Mouse (Mus musculus) forebrain, embryonic 15.5 days (tissue): ENCODE results near the gene St6galnac3. TPM values are rescaled to one million over a fixed set of nuclear protein-coding genes. Genes with fewer than 3 reads are reported as not detected.
"Not testable (repeated sequence)": the region's sequence is repeated elsewhere in the genome, so short reads cannot be mapped to it uniquely, and the experiment has no call there.

Source experiments
- ATAC-seq: fragments of 200-750 bp; cut with Nextera tagmentation; replicated peaks from 2 replicates; pipeline ENCODE4 v1.8.0; 2017; ENCODE audit warnings: mild to moderate bottlenecking, moderate TSS enrichment, moderate library complexity
- H3K27ac ChIP-seq: fragments of 300-500 bp; sonication (generic); replicated peaks from 2 replicates; pipeline ENCODE4 v1.5.1; 2015; ENCODE audit warnings: mild to moderate bottlenecking, inconsistent platforms
- H3K27me3 ChIP-seq: fragments of 300-500 bp; sonication (generic); 2 replicates; pipeline ENCODE4 v1.6.1; 2015; ENCODE audit warnings: inconsistent platforms
- H3K36me3 ChIP-seq: fragments of 300-500 bp; sonication (generic); 2 replicates; pipeline ENCODE4 v1.6.1; 2015; ENCODE audit warnings: mild to moderate bottlenecking, inconsistent platforms
- H3K4me1 ChIP-seq: fragments of 300-500 bp; sonication (generic); 2 replicates; pipeline ENCODE4 v1.6.1; 2015; ENCODE audit warnings: inconsistent platforms
- H3K4me2 ChIP-seq: fragments of 300-500 bp; sonication (generic); replicated peaks from 2 replicates; pipeline ENCODE4 v1.6.1; 2015; ENCODE audit warnings: mild to moderate bottlenecking, inconsistent platforms
- H3K4me3 ChIP-seq: fragments of 300-500 bp; sonication (generic); 2 replicates; pipeline ENCODE4 v1.5.1; 2015; ENCODE audit warnings: mild to moderate bottlenecking, inconsistent platforms
- H3K9ac ChIP-seq: fragments of 300-500 bp; sonication (generic); replicated peaks from 2 replicates; pipeline ENCODE4 v1.6.1; 2015; ENCODE audit warnings: mild to moderate bottlenecking, inconsistent platforms
- H3K9me3 ChIP-seq: fragments of 300-500 bp; sonication (generic); 2 replicates; pipeline ENCODE4 v1.6.1; 2016; ENCODE audit warnings: inconsistent platforms
- WGBS: fragments of 180-500 bp; shearing (Covaris S2); methylation state at CpG from one replicate; pipeline ENCODE4 v1.1.7; 2015; ENCODE audit warnings: mixed read lengths; 5-methylcytosine and 5-hydroxymethylcytosine counted together
- polyA plus RNA-seq: library from polyadenylated mRNA; unstranded; fragments of >200 nt; fragmentation: Nextera tagmentation; extraction: Ambion mirVana; gene quantifications from 2 replicates; pipeline ENCODE4 v1.2.1, GENCODE M21; 2015

St6galnac3 gene
- polyA plus RNA-seq: 24.4 and 24.5 TPM in 2 replicates

DNA sequence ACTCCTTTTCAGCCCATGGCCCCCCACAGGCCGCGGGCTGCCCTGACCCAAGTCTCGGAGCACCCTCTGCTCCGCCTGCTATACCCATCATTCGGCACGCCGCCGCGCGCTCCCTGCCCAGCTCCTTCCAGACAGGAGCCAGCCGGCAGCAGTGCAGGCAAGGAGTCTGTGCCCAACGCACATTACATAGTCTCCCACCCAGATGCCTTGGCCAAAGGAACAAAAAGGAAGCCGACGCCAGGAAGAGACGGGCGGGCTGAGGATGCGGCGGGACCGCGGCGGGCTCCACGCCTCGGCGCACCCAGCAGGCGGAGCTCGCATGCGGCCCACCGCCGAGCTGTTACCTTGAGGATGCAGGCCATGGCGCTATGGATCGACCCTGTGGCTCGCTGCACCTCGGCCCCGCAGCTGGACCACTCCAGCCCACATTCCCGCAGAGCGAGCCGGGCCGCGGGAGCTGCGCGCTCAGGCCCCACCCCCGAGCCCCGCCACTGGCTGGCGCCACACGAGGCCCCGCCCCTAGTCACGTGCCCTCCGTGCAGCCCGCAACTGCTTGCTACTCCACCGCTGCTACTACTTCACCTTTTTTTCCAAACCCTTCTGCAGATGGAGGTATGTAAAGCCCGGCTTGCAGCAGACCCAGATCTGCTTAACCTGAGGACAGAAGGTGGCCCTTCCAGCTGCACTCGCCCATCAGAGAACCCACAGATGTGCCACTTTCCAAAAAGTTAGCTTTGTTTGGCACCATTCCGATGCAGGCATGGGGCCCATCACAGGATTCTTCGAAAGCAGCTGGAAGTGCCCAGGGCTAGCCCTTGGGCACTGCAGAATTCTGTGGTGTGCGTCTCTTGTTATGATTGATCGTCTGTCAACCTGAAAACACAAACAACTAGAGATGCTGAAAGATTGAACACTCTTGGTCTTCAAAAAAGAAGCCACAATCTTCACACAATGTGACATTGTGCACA is at the start of gene St6galnac3:
Gene St6galnac3 (minus strand): TSS at position 474 of the 968 bp plus-strand sequence.
- H3K9ac ChIP-seq: peak within 1 kb of the TSS; percentile 68
- H3K4me2 ChIP-seq: peak within 1 kb of the TSS; percentile 90
- H3K27ac ChIP-seq: peak within 1 kb of the TSS; percentile 72
- peak within 1 kb of the TSS; percentile 56 for H3K4me3 ChIP-seq
- WGBS: 2% methylated on average over 56 of the region's 56 CpGs
- H3K36me3 ChIP-seq: no peaks in the 10 kb centered on the region
- H3K9me3 ChIP-seq: no peaks in the 10 kb centered on the region
- H3K4me1 ChIP-seq: peaks cover 19% of the 10 kb centered on the region
- no peaks in the 10 kb centered on the region for H3K27me3 ChIP-seq
- peak; percentile 99 for ATAC-seq

GRCm38 (mm10) chr3:153774568-153774967 is 49.6 kb upstream of the St6galnac3 start:
- Histone ChIP-seq H3K27me3 (no peaks in the 10 kb centered on the region), H3K9me3 (no peaks in the 10 kb centered on the region), H3K4me2 (no peak overlapping the region), H3K4me3 (no peak overlapping the region), H3K27ac (no peak overlapping the region), H3K4me1 (no peaks in the 10 kb centered on the region), H3K36me3 (no peaks in the 10 kb centered on the region), H3K9ac (no peak overlapping the region)
- no peak for ATAC-seq
- 86% methylated on average over 3 of the region's 3 CpGs for WGBS

- Histone ChIP-seq H3K9me3 (no peaks in the 10 kb centered on the region), H3K4me1 (no peaks in the 10 kb centered on the region), H3K36me3 (no peaks in the 10 kb centered on the region), H3K9ac (no peak overlapping the region), H3K4me2 (no peak overlapping the region), H3K4me3 (no peak overlapping the region), H3K27me3 (no peaks in the 10 kb centered on the region), H3K27ac (no peak overlapping the region)
- no peak for ATAC-seq
- WGBS: 89% methylated on average over 4 of the region's 4 CpGs
Observed at GRCm38 (mm10) chr3:153771479-153771878, 46.5 kb upstream of the St6galnac3 start.

DNA sequence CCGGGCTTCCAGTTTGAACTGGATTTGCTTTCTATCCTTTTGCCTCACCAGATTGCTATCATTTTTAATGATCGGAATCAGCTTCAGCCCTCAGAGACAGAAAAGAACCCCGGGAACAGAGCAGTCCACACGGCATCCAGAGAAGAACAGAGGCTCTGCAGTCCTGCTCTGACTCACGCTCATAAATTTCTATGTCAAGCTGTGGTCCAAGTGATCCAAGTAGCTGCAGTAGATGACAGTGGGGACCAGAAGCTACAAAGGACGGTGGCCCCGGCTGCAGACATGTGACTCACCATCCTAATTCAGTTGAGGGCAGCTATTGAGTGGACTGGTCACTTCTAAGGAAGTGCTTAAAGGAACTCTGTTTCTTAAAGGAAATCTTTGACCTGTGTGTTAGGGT is 45.6 kb upstream of the St6galnac3 start:
- 70% methylated on average over 7 of the region's 7 CpGs for WGBS
- H3K27ac ChIP-seq: no peak overlapping the region
- no peak for ATAC-seq

DNA sequence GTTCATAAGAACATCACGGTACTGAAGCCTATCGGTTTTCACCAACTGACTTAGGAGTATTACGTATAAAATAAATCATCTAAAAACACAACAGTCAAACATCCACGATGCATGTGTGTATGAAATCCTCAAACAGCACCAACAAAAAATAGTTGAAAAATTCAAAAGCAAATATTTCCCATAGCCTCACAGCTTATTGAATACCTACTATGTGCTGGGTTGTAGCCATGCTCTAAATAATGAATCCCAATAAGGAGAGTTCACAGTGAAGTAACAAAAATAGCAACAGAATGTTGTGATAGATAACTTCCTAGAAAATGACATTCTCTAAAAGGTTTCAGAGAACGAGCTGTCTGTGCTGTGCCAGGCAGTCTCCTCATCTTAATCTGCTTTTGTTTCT is 44.2 kb upstream of the St6galnac3 start:
- Histone ChIP-seq H3K9me3 (no peaks in the 10 kb centered on the region), H3K36me3 (no peaks in the 10 kb centered on the region), H3K9ac (no peak overlapping the region), H3K27me3 (no peaks in the 10 kb centered on the region), H3K4me1 (no peaks in the 10 kb centered on the region), H3K27ac (no peak overlapping the region), H3K4me3 (no peak overlapping the region), H3K4me2 (no peak overlapping the region)
- ATAC-seq: no peak
- WGBS: 86% methylated on average over 5 of the region's 5 CpGs

More for the DNA sequence above, 45.6 kb upstream of the St6galnac3 start:
- Histone ChIP-seq H3K27me3 (no peaks in the 10 kb centered on the region), H3K9ac (no peak overlapping the region), H3K36me3 (no peaks in the 10 kb centered on the region), H3K4me1 (no peaks in the 10 kb centered on the region), H3K4me3 (no peak overlapping the region), H3K4me2 (no peak overlapping the region), H3K9me3 (no peaks in the 10 kb centered on the region)

DNA sequence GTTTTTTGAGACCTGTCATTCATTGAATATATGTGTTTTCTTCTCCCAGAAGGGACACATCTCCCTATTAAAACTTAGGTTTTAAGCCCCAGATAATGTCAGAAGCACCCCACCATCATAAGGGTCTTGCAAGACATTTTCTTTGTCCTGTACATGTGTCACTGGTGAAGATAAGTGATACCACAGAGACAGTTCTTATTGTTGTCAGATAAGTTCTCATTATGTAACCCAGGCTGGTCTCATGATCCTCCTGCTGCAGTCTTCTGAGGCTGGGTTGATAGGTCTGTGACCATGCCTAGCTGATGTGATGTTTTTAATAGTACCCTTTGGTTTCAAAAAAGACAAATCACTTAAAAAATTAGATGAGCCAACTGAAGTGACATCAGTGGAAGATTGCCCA is 40.2 kb upstream of the St6galnac3 start:
- Histone ChIP-seq H3K4me2 (no peak overlapping the region), H3K9me3 (no peaks in the 10 kb centered on the region), H3K9ac (no peak overlapping the region), H3K27me3 (no peaks in the 10 kb centered on the region), H3K36me3 (no peaks in the 10 kb centered on the region), H3K4me1 (no peaks in the 10 kb centered on the region), H3K4me3 (no peak overlapping the region), H3K27ac (no peak overlapping the region)
- ATAC-seq: no peak

- Histone ChIP-seq H3K27me3 (no peaks in the 10 kb centered on the region), H3K4me3 (no peak overlapping the region), H3K4me2 (no peak overlapping the region), H3K27ac (no peak overlapping the region), H3K4me1 (no peaks in the 10 kb centered on the region), H3K9me3 (no peaks in the 10 kb centered on the region), H3K9ac (no peak overlapping the region), H3K36me3 (no peaks in the 10 kb centered on the region)
- no peak for ATAC-seq
- WGBS: 35% methylated on average over 5 of the region's 5 CpGs
Observed at GRCm38 (mm10) chr3:153764760-153765159, 39.8 kb upstream of the St6galnac3 start.

DNA sequence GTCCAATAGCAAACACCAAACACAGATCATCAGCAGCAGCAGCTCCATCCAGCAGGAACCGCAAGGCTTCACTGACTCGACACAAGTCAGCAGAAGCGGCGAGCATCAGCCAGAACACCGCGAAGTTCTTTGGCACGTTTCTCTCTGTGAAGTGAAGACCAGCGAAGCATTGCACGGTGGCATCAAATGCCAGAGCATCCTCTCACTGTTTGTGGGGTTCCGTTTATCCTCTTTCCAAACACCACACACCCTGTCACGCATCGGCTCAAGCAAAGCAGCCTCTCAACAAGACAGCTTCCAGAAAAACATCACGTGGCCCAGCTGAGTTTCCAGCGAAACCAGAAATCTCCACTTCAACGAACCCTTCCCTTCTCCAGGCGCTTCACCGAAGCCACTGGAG is 36.2 kb upstream of the St6galnac3 start:
- Histone ChIP-seq H3K4me1 (no peaks in the 10 kb centered on the region), H3K36me3 (no peaks in the 10 kb centered on the region), H3K27ac (no peak overlapping the region), H3K9me3 (no peaks in the 10 kb centered on the region), H3K27me3 (no peaks in the 10 kb centered on the region), H3K4me2 (no peak overlapping the region), H3K9ac (no peak overlapping the region), H3K4me3 (no peak overlapping the region)
- WGBS: 87% methylated on average over 17 of the region's 17 CpGs
- ATAC-seq: no peak

DNA sequence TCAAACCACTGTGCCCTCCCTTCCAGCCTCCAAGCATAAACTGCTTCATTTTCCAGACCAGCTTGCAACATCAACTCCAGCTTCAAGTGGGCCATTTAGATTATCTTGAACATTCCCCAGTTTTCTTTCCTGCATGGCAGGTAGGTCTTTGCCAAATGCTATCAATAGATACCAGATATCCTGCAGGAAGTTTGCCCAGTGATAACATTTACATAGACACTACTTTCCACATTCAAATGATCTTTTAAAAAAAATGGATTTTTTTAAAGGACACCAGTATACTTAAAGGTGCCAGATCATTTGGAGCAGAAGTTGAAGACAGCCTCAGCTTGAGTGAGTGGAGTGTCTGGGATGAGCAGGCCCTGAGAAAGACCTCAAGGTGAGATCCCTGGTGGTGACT is 34.3 kb upstream of the St6galnac3 start:
- Histone ChIP-seq H3K27me3 (no peaks in the 10 kb centered on the region), H3K4me1 (no peaks in the 10 kb centered on the region), H3K27ac (no peak overlapping the region), H3K9me3 (no peaks in the 10 kb centered on the region), H3K4me3 (no peak overlapping the region), H3K9ac (no peak overlapping the region), H3K4me2 (no peak overlapping the region), H3K36me3 (no peaks in the 10 kb centered on the region)
- ATAC-seq: no peak

DNA sequence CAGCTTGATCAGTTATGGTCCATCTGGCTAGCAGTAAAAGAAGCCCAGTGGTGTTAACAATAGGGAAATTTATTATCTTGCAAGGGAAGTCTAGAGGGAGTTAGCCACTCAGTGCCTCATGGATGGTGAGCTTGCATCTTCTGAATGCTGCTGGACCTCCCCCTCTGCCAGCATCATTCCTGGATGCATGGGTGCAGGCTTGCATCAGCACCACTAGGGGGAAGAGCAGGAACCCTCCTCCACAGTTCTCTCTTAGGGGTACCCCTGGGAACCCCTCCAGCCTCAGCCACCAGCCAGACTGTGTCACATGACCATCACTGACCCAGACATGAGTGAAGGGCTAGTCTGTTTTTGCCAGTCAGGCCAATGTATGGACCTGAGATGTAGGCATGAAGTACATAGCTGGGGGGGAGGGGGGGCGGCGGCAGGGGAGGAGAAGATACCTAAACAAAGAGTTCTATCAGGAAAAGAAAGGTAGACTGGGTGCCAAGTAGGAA is 31.6 kb upstream of the St6galnac3 start:
- no peak overlapping the region for H3K4me2 ChIP-seq
- no peak overlapping the region for H3K9ac ChIP-seq
- H3K9me3 ChIP-seq: no peaks in the 10 kb centered on the region
- no peak for ATAC-seq
- H3K27ac ChIP-seq: no peak overlapping the region
- no peaks in the 10 kb centered on the region for H3K36me3 ChIP-seq
- H3K4me3 ChIP-seq: no peak overlapping the region
- 92% methylated on average over 2 of the region's 2 CpGs for WGBS
- H3K27me3 ChIP-seq: no peaks in the 10 kb centered on the region
- no peaks in the 10 kb centered on the region for H3K4me1 ChIP-seq

GRCm38 (mm10) chr3:153755785-153756326 is 30.9 kb upstream of the St6galnac3 start:
- not testable (repeated sequence) for ATAC-seq, H3K27me3 ChIP-seq, H3K4me2 ChIP-seq, H3K4me1 ChIP-seq, H3K9ac ChIP-seq, H3K4me3 ChIP-seq, H3K27ac ChIP-seq, H3K9me3 ChIP-seq, H3K36me3 ChIP-seq
- WGBS: 90% methylated on average over 14 of the region's 14 CpGs

DNA sequence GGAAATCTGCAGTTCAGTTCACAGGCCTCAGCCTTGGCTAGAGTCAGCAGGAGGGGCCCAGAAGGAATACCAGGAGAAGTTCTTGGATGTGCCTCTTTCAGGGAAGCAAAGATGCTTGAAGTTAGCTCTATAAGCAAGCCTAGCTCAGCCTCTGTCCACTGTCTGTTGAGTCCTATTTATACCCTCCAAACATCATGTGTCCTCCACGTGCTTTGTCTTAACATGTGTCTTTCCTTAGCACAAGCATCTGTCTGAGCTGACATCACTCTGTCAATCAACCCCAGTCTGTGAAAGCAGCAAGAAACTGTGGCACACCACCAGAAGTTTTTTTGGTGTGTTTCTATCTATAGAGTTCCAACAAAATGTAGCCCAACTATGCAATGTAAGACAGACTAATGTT is 26.5 kb upstream of the St6galnac3 start:
- H3K36me3 ChIP-seq: no peaks in the 10 kb centered on the region
- no peak overlapping the region for H3K4me3 ChIP-seq
- no peaks in the 10 kb centered on the region for H3K4me1 ChIP-seq
- no peaks in the 10 kb centered on the region for H3K27me3 ChIP-seq
- ATAC-seq: no peak
- H3K9me3 ChIP-seq: no peaks in the 10 kb centered on the region
- 62% methylated on average over 1 of the region's 1 CpGs for WGBS
- H3K27ac ChIP-seq: no peak overlapping the region
- no peak overlapping the region for H3K4me2 ChIP-seq
- H3K9ac ChIP-seq: no peak overlapping the region
